ENCODE assay signal across 18 mouse cellular contexts in genomic region chr5:115944791-115945490, GRCm38 (mm10).
DNase-seq lines count a peak whose midpoint lies in the region; ATAC-seq and TF ChIP-seq lines count a peak whose summit lies in the region.
"Had no signal": no experiment of that assay in that cellular context is flagged by ENCODE, and none has a peak within 500 bp of the region (broad histone marks: within the 10 kb centered on the region; RNA-seq: fewer than 3 reads in every experiment).

No protein-coding gene starts in this region.

- H3K4me2 ChIP-seq in heart, embryonic 13.5 days = peak overlapping the region; percentile 50
- H3K4me2 ChIP-seq in liver, postnatal 0 days (ENCODE audit: low read depth, low read length) = peak overlapping the region; percentile 61
- H3K4me2 ChIP-seq: embryonic facial prominence, embryonic 13.5 days; forebrain, embryonic 15.5 days; heart, embryonic 15.5 days; neural tube, embryonic 13.5 days had no signal

- no peak for TF ChIP-seq CTCF in heart, adult 2 months (IDR thresholded peaks at IDR 0.05)
- no peak for TF ChIP-seq CTCF in G1E (IDR thresholded peaks at IDR 0.05; ENCODE audit: low read depth, low read length)
- no peak for TF ChIP-seq CTCF in liver, postnatal 0 days (IDR thresholded peaks at IDR 0.05; ENCODE audit: low read depth)

- H3K4me3 ChIP-seq in heart, embryonic 13.5 days = peak overlapping the region; percentile 16; the same call in 1 of the 2 replicates
- H3K4me3 ChIP-seq in heart, adult 2 months = no peak overlapping the region
- peak overlapping the region; percentile 56; the same call in 1 of the 2 replicates for H3K4me3 ChIP-seq in G1E (ENCODE audit: low read depth, low read length)
- H3K4me3 ChIP-seq in liver, postnatal 0 days (ENCODE audit: low read depth, low read length) = peak overlapping the region; percentile 29
- H3K4me3 ChIP-seq: embryonic facial prominence, embryonic 13.5 days; forebrain, embryonic 15.5 days; heart, embryonic 15.5 days; neural tube, embryonic 13.5 days had no signal

- no peaks in the 10 kb centered on the region for H3K4me1 ChIP-seq in heart, embryonic 13.5 days
- H3K4me1 ChIP-seq in heart, adult 2 months (ENCODE audit: control insufficient read depth, insufficient read depth, low read length) = no peaks in the 10 kb centered on the region
- peaks cover 39% of the 10 kb centered on the region for H3K4me1 ChIP-seq in G1E (ENCODE audit: insufficient read depth, low read depth, low read length)
- peaks cover 3% of the 10 kb centered on the region; the same call in 1 of the 2 replicates for H3K4me1 ChIP-seq in liver, postnatal 0 days (ENCODE audit: insufficient read depth)
- H3K4me1 ChIP-seq: embryonic facial prominence, embryonic 13.5 days; forebrain, embryonic 15.5 days; heart, embryonic 15.5 days had no signal

- no peaks in the 10 kb centered on the region for H3K79me2 ChIP-seq in heart, adult 2 months (replicated peaks; ENCODE audit: control insufficient read depth, insufficient read depth, low read length)

- no peak for TF ChIP-seq POLR2A in heart, adult 2 months (IDR thresholded peaks at IDR 0.05; ENCODE audit: insufficient read depth, low read depth, low read length)

- H3K9ac ChIP-seq in heart, embryonic 13.5 days = no peak overlapping the region
- H3K9ac ChIP-seq in heart, adult 2 months (ENCODE audit: low read depth, low read length) = no peak overlapping the region
- H3K9ac ChIP-seq in liver, postnatal 0 days (replicated peaks) = peak overlapping the region; percentile 9; the same call in 1 of the 2 replicates
- H3K9ac ChIP-seq: embryonic facial prominence, embryonic 13.5 days; forebrain, embryonic 15.5 days; heart, embryonic 15.5 days; neural tube, embryonic 13.5 days had no signal

- WGBS in heart, embryonic 13.5 days = 37% methylated on average over 11 of the region's 11 CpGs
- 48% methylated on average over 11 of the region's 11 CpGs for WGBS in heart, adult 2 months
- 51% methylated on average over 11 of the region's 11 CpGs for WGBS in liver, postnatal 0 days (ENCODE audit: insufficient replicate concordance)

- no peaks in the 10 kb centered on the region for H3K9me3 ChIP-seq in heart, embryonic 13.5 days
- H3K9me3 ChIP-seq in G1E (replicated peaks) = no peaks in the 10 kb centered on the region
- no peaks in the 10 kb centered on the region for H3K9me3 ChIP-seq in liver, postnatal 0 days (ENCODE audit: low read length)
- H3K9me3 ChIP-seq: embryonic facial prominence, embryonic 13.5 days; forebrain, embryonic 15.5 days; heart, embryonic 15.5 days; neural tube, embryonic 13.5 days had no signal

- peak; percentile 59; the same call in 1 of the 2 replicates for ATAC-seq in heart, embryonic 13.5 days (ENCODE audit: extremely low read depth, insufficient number of reproducible peaks, low FRiP score, low TSS enrichment)
- peak; percentile 78 for ATAC-seq in G1E (ENCODE audit: extremely low read depth, insufficient number of reproducible peaks, low FRiP score, poor library complexity, severe bottlenecking)
- ATAC-seq in erythroblast, adult 5-6 weeks (replicated peaks; ENCODE audit: low FRiP score, poor library complexity, severe bottlenecking) = peak; percentile 81
- peak; percentile 88 for ATAC-seq in liver, postnatal 0 days
- ATAC-seq in cerebellum, adult (ENCODE audit: insufficient number of reproducible peaks, low FRiP score, low TSS enrichment) = no peak
- ATAC-seq: forebrain, embryonic 15.5 days; hindbrain, postnatal 0 days; midbrain, embryonic 16.5 days had no signal

- TF ChIP-seq EP300 in heart, adult 2 months (IDR thresholded peaks at IDR 0.05; ENCODE audit: insufficient read depth, low read depth, low read length) = no peak
- no peak for TF ChIP-seq EP300 in liver, postnatal 0 days (IDR thresholded peaks at IDR 0.05; ENCODE audit: low read depth)

- no peak for DNase-seq in heart, adult 2 months
- DNase-seq in G1E (ENCODE audit: low spot score) = peak; percentile 61
- DNase-seq in liver, postnatal 0 days = peak; percentile 38
- DNase-seq in gastrocnemius, postnatal 4 days (ENCODE audit: low spot score in 2 of 2) = no peak
- DNase-seq: adrenal gland, adult 8-10 months; cerebellum, postnatal 10 days; gastrocnemius, postnatal 10 days; kidney, adult 8-10 months; lung, postnatal 14 days had no signal

- intact Hi-C loops in heart, adult 2 months (cut with DNase I) = no loop called here

- H3K27me3 ChIP-seq in heart, embryonic 13.5 days (replicated peaks) = no peaks in the 10 kb centered on the region
- H3K27me3 ChIP-seq in heart, adult 2 months (ENCODE audit: control insufficient read depth, insufficient read depth, low read length) = no peaks in the 10 kb centered on the region
- H3K27me3 ChIP-seq in G1E (ENCODE audit: insufficient read depth, low read length) = no peaks in the 10 kb centered on the region
- H3K27me3 ChIP-seq in liver, postnatal 0 days (ENCODE audit: insufficient read depth, low read length) = no peaks in the 10 kb centered on the region
- H3K27me3 ChIP-seq: embryonic facial prominence, embryonic 13.5 days; forebrain, embryonic 15.5 days; heart, embryonic 15.5 days; neural tube, embryonic 13.5 days had no signal

- H3K36me3 ChIP-seq in heart, embryonic 13.5 days = peaks cover 97% of the 10 kb centered on the region
- no peaks in the 10 kb centered on the region for H3K36me3 ChIP-seq in heart, adult 2 months (ENCODE audit: control insufficient read depth, insufficient read depth, low read length)
- peaks cover 95% of the 10 kb centered on the region for H3K36me3 ChIP-seq in G1E (replicated peaks)
- H3K36me3 ChIP-seq in liver, postnatal 0 days (replicated peaks; ENCODE audit: insufficient read depth, low read length) = peaks cover 70% of the 10 kb centered on the region

- no peak overlapping the region for H3K27ac ChIP-seq in heart, embryonic 13.5 days (replicated peaks)
- no peak overlapping the region for H3K27ac ChIP-seq in heart, adult 2 months
- peak overlapping the region; percentile 57 for H3K27ac ChIP-seq in liver, postnatal 0 days (ENCODE audit: low read depth)
- H3K27ac ChIP-seq: embryonic facial prominence, embryonic 13.5 days; forebrain, embryonic 15.5 days; heart, embryonic 15.5 days; hindbrain, postnatal 0 days; neural tube, embryonic 13.5 days had no signal

Comparison
In these comparisons a context has a peak if more than half of its experiments do, and no peak if none do; other contexts are left out.
1. DNase-seq: peak in G1E (single experiment) and liver, postnatal 0 days (single experiment); none in heart, adult 2 months (0 of 2) and gastrocnemius, postnatal 4 days (0 of 2).